Mouse (Mus musculus) forebrain, embryonic 12.5 days (tissue): ENCODE measurements at regions not wholly inside any gene's neighbourhood (a gene's known extent, or its start where the extent isn't known, plus 50 kb on each side); places are given as distances from the start of the nearest gene placed in this dataset.

Experiments
- ATAC-seq: fragments of 200-750 bp; cut with Nextera tagmentation; 2 replicates; pipeline ENCODE4 v1.8.0; 2017; ENCODE audit warnings: moderate TSS enrichment; ENCODE audit not compliant: low FRiP score
- H3K27ac ChIP-seq: fragments of 300-500 bp; sonication (generic); 2 replicates; pipeline ENCODE4 v1.5.1; 2016; ENCODE audit warnings: mild to moderate bottlenecking
- H3K27me3 ChIP-seq: fragments of 300-500 bp; sonication (generic); 2 replicates; pipeline ENCODE4 v1.6.1; 2016; ENCODE audit warnings: mild to moderate bottlenecking
- H3K36me3 ChIP-seq: fragments of 300-500 bp; sonication (generic); replicated peaks from 2 replicates; pipeline ENCODE4 v1.6.1; 2016; ENCODE audit warnings: mild to moderate bottlenecking
- H3K4me1 ChIP-seq: fragments of 300-500 bp; sonication (generic); 2 replicates; pipeline ENCODE4 v1.6.1; 2016
- H3K4me2 ChIP-seq: fragments of 300-500 bp; sonication (generic); 2 replicates; pipeline ENCODE4 v1.6.1; 2016; ENCODE audit warnings: mild to moderate bottlenecking, moderate library complexity
- H3K4me3 ChIP-seq: fragments of 300-500 bp; sonication (generic); replicated peaks from 2 replicates; pipeline ENCODE4 v1.5.1; 2016; ENCODE audit warnings: mild to moderate bottlenecking
- H3K9ac ChIP-seq: fragments of 300-500 bp; sonication (generic); 2 replicates; pipeline ENCODE4 v1.6.1; 2016; ENCODE audit warnings: mild to moderate bottlenecking
- H3K9me3 ChIP-seq: fragments of 300-500 bp; sonication (generic); 2 replicates; pipeline ENCODE4 v1.6.1; 2016
- WGBS: fragments of 180-500 bp; shearing (Covaris S2); methylation state at CpG from one replicate; pipeline ENCODE4 v1.1.7; 2016; 5-methylcytosine and 5-hydroxymethylcytosine counted together

DNA sequence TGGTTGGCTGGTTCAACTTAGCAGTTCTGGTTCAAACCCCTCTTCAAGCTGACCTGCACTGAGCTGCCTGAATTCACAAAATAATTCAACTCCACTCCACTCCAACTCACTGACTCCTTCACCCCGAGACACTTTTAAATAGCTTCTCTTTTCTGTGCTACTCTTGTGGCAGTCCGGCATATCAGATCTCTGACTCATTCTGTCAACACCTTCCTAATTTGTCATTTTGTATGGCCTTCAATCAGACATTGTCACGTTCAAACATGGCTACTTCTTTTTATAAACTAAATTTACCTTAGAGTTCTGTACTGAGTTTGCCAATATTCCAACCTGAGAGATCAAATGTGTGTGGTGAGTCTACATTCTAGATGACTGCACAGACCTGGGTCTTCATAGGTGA is 579.1 kb downstream of the Slitrk1 start:
- H3K4me3 ChIP-seq = no peak overlapping the region
- H3K36me3 ChIP-seq = no peaks in the 10 kb centered on the region
- H3K27me3 ChIP-seq = no peaks in the 10 kb centered on the region
- WGBS = 89% methylated on average over 3 of the region's 3 CpGs
- no peak overlapping the region for H3K4me2 ChIP-seq
- no peak overlapping the region for H3K27ac ChIP-seq
- no peaks in the 10 kb centered on the region for H3K9me3 ChIP-seq
- no peak for ATAC-seq
- no peaks in the 10 kb centered on the region for H3K4me1 ChIP-seq
- H3K9ac ChIP-seq = no peak overlapping the region

DNA sequence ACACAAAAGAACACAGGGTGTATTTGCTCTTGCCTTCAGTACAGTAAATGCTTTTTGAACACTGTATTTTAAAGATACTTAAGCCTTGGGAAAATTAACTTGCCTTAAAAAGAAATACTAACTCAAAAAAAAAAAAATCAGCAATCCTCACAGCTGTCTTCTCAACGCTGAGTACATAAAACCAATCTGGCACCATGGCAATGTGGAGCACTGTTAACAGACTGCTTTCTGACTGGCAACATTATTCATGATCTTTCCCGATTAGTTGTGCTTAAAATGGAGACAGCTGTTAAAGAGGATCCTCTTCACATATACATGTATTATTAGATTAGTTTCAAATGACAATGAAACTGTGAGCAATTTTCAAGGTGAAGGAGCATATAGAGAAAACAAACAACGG is 587.5 kb downstream of the Slitrk1 start:
- Histone ChIP-seq H3K27ac (no peak overlapping the region), H3K4me2 (no peak overlapping the region), H3K4me1 (no peaks in the 10 kb centered on the region), H3K27me3 (no peaks in the 10 kb centered on the region), H3K9ac (no peak overlapping the region), H3K36me3 (no peaks in the 10 kb centered on the region), H3K9me3 (no peaks in the 10 kb centered on the region), H3K4me3 (no peak overlapping the region)
- 71% methylated on average over 3 of the region's 3 CpGs for WGBS
- ATAC-seq = no peak

DNA sequence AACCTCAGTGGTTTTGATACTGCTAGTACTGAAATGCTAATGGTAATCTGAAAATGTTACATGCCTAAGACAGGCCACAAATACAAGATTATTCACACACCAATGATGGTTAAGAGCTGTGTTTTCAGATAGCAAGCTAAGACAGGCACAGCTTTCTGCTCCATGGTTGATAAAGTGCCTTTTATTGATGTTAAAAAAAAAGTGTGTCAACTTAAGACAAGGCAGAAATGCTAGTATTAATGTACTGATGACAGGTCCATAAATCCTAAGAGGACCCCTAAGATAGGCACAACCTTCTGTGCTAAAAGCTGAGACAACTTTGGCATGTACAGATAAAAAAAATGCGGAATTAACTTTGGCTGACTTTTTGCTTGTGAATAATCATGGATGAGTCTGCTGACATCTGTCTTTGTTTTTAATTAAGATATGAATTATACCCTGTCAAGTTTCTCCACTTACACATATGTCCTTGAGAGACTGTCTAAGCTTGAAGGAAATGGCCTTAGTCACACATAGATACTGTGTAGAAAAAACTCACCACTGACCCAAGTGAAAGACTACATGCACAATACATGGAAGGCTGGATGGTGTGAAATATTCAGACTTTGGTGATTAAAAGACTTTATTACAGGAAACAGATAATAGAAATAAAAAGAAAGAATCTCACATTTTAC is 590.5 kb downstream of the Slitrk1 start:
- no peak overlapping the region for H3K4me2 ChIP-seq
- H3K27me3 ChIP-seq = no peaks in the 10 kb centered on the region
- H3K9me3 ChIP-seq = no peaks in the 10 kb centered on the region
- WGBS = 100% methylated on average over 1 of the region's 1 CpGs
- ATAC-seq = no peak
- no peaks in the 10 kb centered on the region for H3K4me1 ChIP-seq
- no peak overlapping the region for H3K4me3 ChIP-seq
- H3K36me3 ChIP-seq = no peaks in the 10 kb centered on the region
- no peak overlapping the region for H3K9ac ChIP-seq
- H3K27ac ChIP-seq = no peak overlapping the region

DNA sequence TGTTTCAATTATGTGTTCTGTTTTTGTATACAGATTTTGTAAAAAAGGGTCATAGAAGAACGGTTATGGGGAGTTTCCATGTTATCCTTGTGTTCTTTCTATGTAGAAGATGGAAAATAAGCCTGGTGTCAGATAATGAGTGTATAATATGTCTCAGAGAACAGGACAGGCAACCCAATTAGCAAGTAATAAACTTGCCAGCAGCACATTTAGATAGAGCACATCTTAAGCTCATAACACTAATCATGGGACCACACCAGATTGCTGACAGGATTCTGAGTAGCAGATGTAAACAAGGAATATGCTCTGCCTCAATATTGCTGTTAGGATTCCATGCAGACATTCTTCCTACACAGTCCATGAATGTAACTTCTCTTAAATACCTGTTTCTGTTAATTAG is 606.3 kb downstream of the Slitrk1 start:
- H3K9ac ChIP-seq = no peak overlapping the region
- no peaks in the 10 kb centered on the region for H3K4me1 ChIP-seq
- WGBS = 92% methylated on average over 1 of the region's 1 CpGs
- no peaks in the 10 kb centered on the region for H3K9me3 ChIP-seq
- H3K36me3 ChIP-seq = no peaks in the 10 kb centered on the region
- H3K27ac ChIP-seq = no peak overlapping the region
- H3K27me3 ChIP-seq = no peaks in the 10 kb centered on the region
- no peak for ATAC-seq
- no peak overlapping the region for H3K4me3 ChIP-seq
- no peak overlapping the region for H3K4me2 ChIP-seq

DNA sequence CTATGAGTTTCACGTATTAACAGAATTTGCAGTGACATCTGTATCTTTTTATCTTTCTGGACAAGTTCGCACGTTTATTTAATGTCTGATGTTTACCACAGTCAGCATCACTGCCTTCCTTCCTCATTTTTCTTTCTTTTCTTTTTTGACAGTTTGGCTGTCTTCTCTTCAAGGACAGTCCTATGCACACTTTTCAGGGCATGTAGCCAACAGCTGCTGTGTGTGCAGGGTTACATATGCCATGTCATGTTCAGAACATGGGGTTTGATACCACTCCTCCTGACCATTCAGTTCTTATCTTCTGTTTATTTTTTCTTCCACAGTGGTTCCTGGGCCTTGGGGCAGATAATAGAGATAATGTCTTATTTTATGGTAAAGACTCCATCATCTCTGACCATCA is 634.3 kb downstream of the Slitrk1 start:
- no peak for ATAC-seq
- Histone ChIP-seq H3K4me2 (no peak overlapping the region), H3K9ac (no peak overlapping the region), H3K36me3 (no peaks in the 10 kb centered on the region), H3K27ac (no peak overlapping the region), H3K4me3 (no peak overlapping the region), H3K27me3 (no peaks in the 10 kb centered on the region), H3K4me1 (no peaks in the 10 kb centered on the region), H3K9me3 (no peaks in the 10 kb centered on the region)
- 96% methylated on average over 3 of the region's 3 CpGs for WGBS

DNA sequence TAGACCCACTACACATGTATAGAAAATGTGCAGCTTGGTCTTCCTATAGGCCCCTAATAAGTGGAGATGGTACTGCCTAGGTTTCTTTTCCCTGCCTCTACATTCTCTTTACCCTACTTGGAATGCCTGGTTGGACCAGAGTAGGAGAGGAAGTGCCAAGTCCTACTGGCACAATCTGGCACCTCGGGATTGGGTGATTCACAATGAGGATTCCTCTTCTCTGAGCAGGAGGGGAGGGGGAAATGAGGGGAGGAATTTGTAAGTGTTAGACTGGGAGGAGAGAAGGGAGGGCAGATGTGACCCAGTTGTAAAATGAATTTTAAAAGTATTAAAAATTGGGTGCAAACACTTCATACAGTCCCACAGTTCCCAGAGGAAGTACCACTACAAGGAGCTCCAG is 652.9 kb downstream of the Slitrk1 start:
- no peak overlapping the region for H3K27ac ChIP-seq
- H3K27me3 ChIP-seq = no peaks in the 10 kb centered on the region
- ATAC-seq = no peak
- no peaks in the 10 kb centered on the region for H3K36me3 ChIP-seq
- no peak overlapping the region for H3K4me3 ChIP-seq
- H3K4me1 ChIP-seq = no peaks in the 10 kb centered on the region
- H3K4me2 ChIP-seq = no peak overlapping the region
- 64% methylated on average over 1 of the region's 1 CpGs for WGBS
- H3K9ac ChIP-seq = no peak overlapping the region
- no peaks in the 10 kb centered on the region for H3K9me3 ChIP-seq

DNA sequence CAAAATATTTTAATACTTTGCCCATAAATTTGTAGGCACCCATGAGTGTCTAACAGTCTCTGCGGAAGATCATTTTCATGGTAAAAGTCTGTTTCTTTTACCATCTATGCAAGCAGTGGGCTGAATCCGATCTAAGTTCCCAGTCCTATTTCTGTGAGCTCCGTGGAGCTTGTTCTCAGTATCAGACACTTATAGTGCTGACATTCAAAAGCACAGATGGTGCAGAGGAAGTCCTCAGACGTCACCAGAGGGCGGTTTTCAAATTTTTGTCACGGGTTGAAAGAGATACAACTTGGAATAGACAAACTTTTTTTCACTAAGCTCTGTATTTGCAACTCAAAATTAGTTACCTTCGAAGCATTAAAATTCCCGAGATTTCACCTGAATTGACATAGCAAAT is 666.6 kb downstream of the Slitrk1 start:
- no peaks in the 10 kb centered on the region for H3K36me3 ChIP-seq
- ATAC-seq = no peak
- no peaks in the 10 kb centered on the region for H3K4me1 ChIP-seq
- H3K4me3 ChIP-seq = no peak overlapping the region
- no peak overlapping the region for H3K4me2 ChIP-seq
- H3K9ac ChIP-seq = no peak overlapping the region
- no peak overlapping the region for H3K27ac ChIP-seq
- 77% methylated on average over 8 of the region's 8 CpGs for WGBS
- no peaks in the 10 kb centered on the region for H3K27me3 ChIP-seq
- no peaks in the 10 kb centered on the region for H3K9me3 ChIP-seq

DNA sequence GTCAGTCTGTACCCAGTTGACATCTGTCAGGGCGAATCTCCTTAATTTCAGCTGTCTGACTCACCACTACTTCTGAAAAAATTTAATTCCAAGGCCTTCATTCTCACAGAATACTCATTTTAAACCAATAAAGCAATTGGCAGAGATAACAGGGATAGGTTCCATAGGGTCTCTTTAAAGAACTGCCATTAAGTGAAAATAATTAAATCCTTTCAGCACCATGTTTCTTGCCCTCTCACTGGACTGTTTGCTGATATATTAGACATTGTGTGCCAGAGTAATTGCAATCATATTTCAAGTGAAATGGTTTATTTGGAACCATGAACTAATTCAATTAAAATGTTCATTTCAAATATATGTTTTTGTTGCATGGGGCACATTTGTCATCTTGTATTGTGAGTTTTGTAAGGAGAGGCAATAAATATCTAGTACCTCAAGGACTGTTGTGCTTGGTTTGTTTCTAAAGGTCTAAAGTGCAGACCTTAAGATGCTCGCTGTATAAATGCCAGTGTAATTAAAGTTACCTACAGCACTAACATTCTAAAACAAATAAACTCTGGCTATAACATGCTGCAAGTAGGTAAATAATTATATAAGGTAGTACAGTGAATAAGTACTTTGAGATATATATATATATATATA is 688.4 kb downstream of the Slitrk1 start:
- WGBS = 88% methylated on average over 2 of the region's 2 CpGs
- H3K36me3 ChIP-seq = no peaks in the 10 kb centered on the region
- H3K4me1 ChIP-seq = no peaks in the 10 kb centered on the region
- no peak overlapping the region for H3K9ac ChIP-seq
- H3K27ac ChIP-seq = no peak overlapping the region
- no peak overlapping the region for H3K4me3 ChIP-seq
- no peaks in the 10 kb centered on the region for H3K9me3 ChIP-seq
- H3K27me3 ChIP-seq = no peaks in the 10 kb centered on the region
- no peak for ATAC-seq
- H3K4me2 ChIP-seq = no peak overlapping the region

DNA sequence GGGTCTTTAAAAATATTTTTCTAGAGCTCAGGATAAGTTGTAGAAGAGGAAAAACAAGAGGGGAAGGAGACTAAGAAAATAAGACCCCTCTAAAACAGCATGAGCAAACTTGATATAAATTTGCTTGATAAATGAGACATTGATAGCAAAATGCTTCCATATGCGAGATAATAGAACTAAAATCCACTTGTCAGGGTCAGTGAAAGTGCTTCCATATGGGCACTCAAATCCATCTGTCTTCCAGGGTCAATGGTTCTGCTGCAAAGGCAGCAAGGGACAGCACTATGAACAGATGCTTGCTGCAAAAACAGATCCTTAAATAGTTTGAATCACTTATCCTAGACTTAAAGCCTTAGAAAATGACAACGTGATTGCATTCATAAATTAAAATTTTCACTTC is 704.7 kb downstream of the Slitrk1 start:
- Histone ChIP-seq H3K36me3 (no peaks in the 10 kb centered on the region), H3K4me1 (no peaks in the 10 kb centered on the region), H3K27me3 (no peaks in the 10 kb centered on the region), H3K9ac (no peak overlapping the region), H3K4me3 (no peak overlapping the region), H3K4me2 (no peak overlapping the region), H3K27ac (no peak overlapping the region), H3K9me3 (no peaks in the 10 kb centered on the region)
- 80% methylated on average over 2 of the region's 2 CpGs for WGBS
- no peak for ATAC-seq

DNA sequence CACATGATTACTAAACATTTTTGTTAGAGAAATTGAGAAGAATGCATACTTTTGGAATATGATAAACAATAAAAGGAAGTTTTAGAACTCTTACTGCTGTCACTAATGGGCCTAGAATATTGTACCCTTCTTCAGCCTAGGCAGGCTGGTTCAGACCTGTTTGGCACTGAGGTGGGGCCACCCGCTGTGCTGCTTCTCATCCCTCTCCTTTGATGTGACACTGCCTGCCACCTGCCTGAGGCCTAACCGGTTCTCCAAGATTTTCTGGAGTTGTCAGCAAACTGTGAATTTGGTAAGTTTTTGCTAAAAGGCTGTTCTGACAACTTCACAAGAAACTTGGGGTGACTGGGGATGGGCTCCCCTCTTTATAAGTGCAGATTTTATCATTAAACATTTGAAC is 714.8 kb downstream of the Slitrk1 start:
- Histone ChIP-seq H3K36me3 (no peaks in the 10 kb centered on the region), H3K4me3 (no peak overlapping the region), H3K27me3 (no peaks in the 10 kb centered on the region), H3K27ac (no peak overlapping the region), H3K4me1 (no peaks in the 10 kb centered on the region), H3K4me2 (no peak overlapping the region), H3K9me3 (no peaks in the 10 kb centered on the region), H3K9ac (no peak overlapping the region)
- 27% methylated on average over 2 of the region's 2 CpGs for WGBS
- no peak for ATAC-seq

DNA sequence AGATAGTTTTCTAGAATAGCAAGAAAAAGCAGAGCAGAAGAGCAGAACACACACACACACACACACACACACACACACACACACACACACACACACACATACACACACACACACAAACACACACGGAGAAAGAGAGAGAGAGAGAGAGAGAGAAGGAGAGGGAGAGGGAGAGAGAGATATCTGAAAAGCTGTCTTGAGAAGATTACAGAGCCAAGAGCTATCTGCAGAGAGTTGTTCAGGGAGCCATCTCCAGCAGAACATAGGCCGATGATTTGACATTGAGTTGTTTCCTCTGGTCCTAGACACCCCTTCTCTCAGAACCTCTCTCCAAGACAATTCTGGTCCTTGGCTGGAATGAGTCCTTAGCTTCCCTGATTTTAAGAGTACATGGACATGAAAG is 733.0 kb downstream of the Slitrk1 start:
- H3K27me3 ChIP-seq = no peaks in the 10 kb centered on the region
- H3K9ac ChIP-seq = no peak overlapping the region
- no peaks in the 10 kb centered on the region for H3K36me3 ChIP-seq
- H3K27ac ChIP-seq = no peak overlapping the region
- no peak for ATAC-seq
- 85% methylated on average over 2 of the region's 2 CpGs for WGBS
- no peak overlapping the region for H3K4me2 ChIP-seq
- no peak overlapping the region for H3K4me3 ChIP-seq
- no peaks in the 10 kb centered on the region for H3K9me3 ChIP-seq
- H3K4me1 ChIP-seq = no peaks in the 10 kb centered on the region

DNA sequence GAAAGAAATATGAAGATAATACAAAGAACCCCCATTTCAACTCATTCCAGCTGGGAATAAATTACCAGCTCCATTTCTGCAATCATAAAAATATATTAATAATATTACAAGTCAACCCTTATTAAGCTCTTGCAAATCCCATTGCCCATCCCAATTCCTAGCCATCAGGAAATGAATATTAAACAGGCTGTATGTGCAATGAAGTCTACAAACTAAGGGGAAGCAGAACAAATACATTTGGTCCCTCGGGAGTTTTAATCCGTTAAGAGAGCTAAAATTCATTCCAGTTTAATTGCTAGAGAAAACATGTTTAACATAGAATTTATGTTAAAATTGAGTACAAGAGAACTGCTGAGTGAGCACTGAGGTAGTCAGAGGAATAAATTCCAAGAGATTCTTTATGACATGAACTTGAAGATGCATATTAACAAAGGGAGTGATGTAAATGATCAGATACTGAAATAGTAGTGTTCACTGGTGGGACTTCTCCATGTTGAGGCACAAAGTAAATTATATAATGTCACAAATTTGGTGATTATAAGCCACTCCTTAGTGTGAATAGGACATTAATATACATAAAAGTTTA is 738.6 kb downstream of the Slitrk1 start:
- Histone ChIP-seq H3K4me1 (no peaks in the 10 kb centered on the region), H3K27ac (no peak overlapping the region), H3K27me3 (no peaks in the 10 kb centered on the region), H3K9me3 (no peaks in the 10 kb centered on the region), H3K4me3 (no peak overlapping the region), H3K4me2 (no peak overlapping the region), H3K36me3 (no peaks in the 10 kb centered on the region), H3K9ac (no peak overlapping the region)
- ATAC-seq = no peak
- WGBS = 87% methylated on average over 2 of the region's 2 CpGs

DNA sequence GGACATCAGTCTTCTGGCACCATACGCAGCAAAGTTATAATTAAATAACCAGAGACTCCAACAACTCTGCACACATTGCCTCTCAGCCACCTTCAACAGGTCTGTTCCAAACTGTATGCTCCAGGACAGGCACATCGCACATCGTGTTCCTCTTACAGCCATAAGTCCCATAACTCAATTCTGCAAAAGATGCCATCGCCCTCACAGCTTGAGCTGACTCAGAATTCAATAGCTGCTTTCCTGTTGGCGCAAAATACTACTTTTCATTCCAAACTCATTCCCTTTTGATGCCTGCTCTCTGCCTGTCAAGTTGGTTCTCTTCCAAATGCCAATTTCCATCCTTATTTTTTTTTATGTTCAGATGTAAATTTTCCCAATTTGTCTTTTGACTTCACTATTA is 761.0 kb downstream of the Slitrk1 start:
- ATAC-seq = no peak
- 84% methylated on average over 5 of the region's 5 CpGs for WGBS
- no peaks in the 10 kb centered on the region for H3K27me3 ChIP-seq
- H3K4me3 ChIP-seq = no peak overlapping the region
- H3K36me3 ChIP-seq = no peaks in the 10 kb centered on the region
- H3K4me2 ChIP-seq = no peak overlapping the region
- no peak overlapping the region for H3K27ac ChIP-seq
- H3K9me3 ChIP-seq = no peaks in the 10 kb centered on the region
- no peak overlapping the region for H3K9ac ChIP-seq
- no peaks in the 10 kb centered on the region for H3K4me1 ChIP-seq
